Mouse (Mus musculus) embryonic fibroblast, embryonic 13.5 days (primary cell): Measurements from ENCODE around the gene Ddx28.

Source experiments
- CTCF ChIP-seq: IDR thresholded peaks from 2 replicates; pipeline ENCODE4 v1.5.1; 2011; ENCODE audit warnings: mild to moderate bottlenecking, control low read depth, low read length, moderate library complexity, borderline replicate concordance; ENCODE audit not compliant: insufficient read depth
- POLR2A ChIP-seq: IDR thresholded peaks from 2 replicates; pipeline ENCODE4 v1.6.1; 2011; ENCODE audit warnings: low read depth, mild to moderate bottlenecking, control low read depth, low read length, moderate library complexity

DNA sequence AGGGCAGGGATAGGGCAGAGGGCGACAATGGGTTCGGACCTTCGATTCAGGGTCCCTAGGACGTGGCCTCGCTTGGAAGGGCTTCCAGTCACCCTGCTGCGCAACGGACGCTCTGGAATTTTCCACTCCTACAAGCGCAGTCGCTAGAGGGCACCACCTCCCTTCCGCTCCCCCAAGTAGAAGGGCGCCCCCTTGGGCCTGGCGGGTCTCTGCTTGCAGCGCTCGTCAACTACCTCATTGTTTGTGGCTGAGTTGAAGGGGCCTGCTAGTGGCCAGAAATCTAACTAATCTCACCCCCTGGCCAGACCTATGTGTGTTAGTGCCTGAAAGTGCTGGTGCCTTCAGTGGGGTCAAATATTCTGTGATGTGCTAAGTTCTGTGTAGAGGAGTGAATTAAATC is 32.4 kb downstream of the Ddx28 start, which contains the start of gene Dpep3:
- TF ChIP-seq POLR2A (no peak), CTCF (no peak)
